Mouse (Mus musculus) midbrain, postnatal 0 days (tissue): Measurements from ENCODE around the gene Chst11. TPM values are rescaled to one million over a fixed set of nuclear protein-coding genes. Genes with fewer than 3 reads are reported as not detected.

Source experiments
- ATAC-seq: fragments of 200-750 bp; cut with Nextera tagmentation; 2 replicates; pipeline ENCODE4 v1.8.0; 2017; ENCODE audit warnings: moderate number of reproducible peaks, mild to moderate bottlenecking, moderate TSS enrichment, moderate library complexity; ENCODE audit not compliant: low FRiP score
- DNase-seq: peaks from one replicate; pipeline ENCODE4 v3.0.0-alpha.2; 2015; ENCODE audit warnings: low spot score
- H3K27ac ChIP-seq: fragments of 300-500 bp; sonication (generic); 2 replicates; pipeline ENCODE4 v1.5.1; 2014; ENCODE audit warnings: low read depth, mild to moderate bottlenecking, low read length, mixed read lengths
- H3K27me3 ChIP-seq: fragments of 300-500 bp; sonication (generic); 2 replicates; pipeline ENCODE4 v1.6.1; 2014; ENCODE audit warnings: low read length, control low read depth, mixed read lengths; ENCODE audit not compliant: insufficient read depth
- H3K36me3 ChIP-seq: fragments of 300-500 bp; sonication (generic); 2 replicates; pipeline ENCODE4 v1.6.1; 2014; ENCODE audit warnings: low read length, control low read depth, mixed read lengths; ENCODE audit not compliant: insufficient read depth
- H3K4me1 ChIP-seq: fragments of 300-500 bp; sonication (generic); 2 replicates; pipeline ENCODE4 v1.6.1; 2014; ENCODE audit warnings: mild to moderate bottlenecking, control low read depth, antibody characterized with exemption, low read length, mixed read lengths; ENCODE audit not compliant: insufficient read depth
- H3K4me2 ChIP-seq: fragments of 300-500 bp; sonication (generic); 2 replicates; pipeline ENCODE4 v1.6.1; 2014; ENCODE audit warnings: low read depth, mild to moderate bottlenecking, low read length, mixed read lengths; ENCODE audit not compliant: poor library complexity, severe bottlenecking
- H3K4me3 ChIP-seq: fragments of 300-500 bp; sonication (generic); 2 replicates; pipeline ENCODE4 v1.5.1; 2014; ENCODE audit warnings: low read depth, mild to moderate bottlenecking, low read length, moderate library complexity
- H3K9ac ChIP-seq: fragments of 300-500 bp; sonication (generic); replicated peaks from 2 replicates; pipeline ENCODE4 v1.6.1; 2014; ENCODE audit warnings: mild to moderate bottlenecking, low read length, moderate library complexity, mixed read lengths; ENCODE audit not compliant: poor library complexity, severe bottlenecking
- H3K9me3 ChIP-seq: fragments of 300-500 bp; sonication (generic); 2 replicates; pipeline ENCODE4 v1.6.1; 2016; ENCODE audit warnings: low read length, control low read depth
- CTCF ChIP-seq: IDR thresholded peaks from 2 replicates; pipeline ENCODE4 v1.5.1; 2016; ENCODE audit warnings: antibody characterized with exemption, mild to moderate bottlenecking
- WGBS: fragments of 180-500 bp; shearing (Covaris S2); extraction: QIAGEN DNeasy Blood & Tissue Kit; methylation state at CpG from one replicate; pipeline ENCODE4 v1.1.7; 2014; 5-methylcytosine and 5-hydroxymethylcytosine counted together
- polyA plus RNA-seq: library from polyadenylated mRNA; unstranded; fragments of >200 nt; fragmentation: Nextera tagmentation; extraction: Ambion mirVana; gene quantifications from 2 replicates; pipeline ENCODE4 v1.2.1, GENCODE M21; 2015
- total RNA-seq: library from RNA; depleted of rRNA; stranded (reverse); fragments of >200 nt; gene quantifications from 2 replicates; pipeline ENCODE4 v1.2.3, GENCODE M21; 2014

Chst11 gene
- total and polyA plus RNA-seq, 2 experiments from 2014 or later: 2.8 to 20.5 TPM

DNA sequence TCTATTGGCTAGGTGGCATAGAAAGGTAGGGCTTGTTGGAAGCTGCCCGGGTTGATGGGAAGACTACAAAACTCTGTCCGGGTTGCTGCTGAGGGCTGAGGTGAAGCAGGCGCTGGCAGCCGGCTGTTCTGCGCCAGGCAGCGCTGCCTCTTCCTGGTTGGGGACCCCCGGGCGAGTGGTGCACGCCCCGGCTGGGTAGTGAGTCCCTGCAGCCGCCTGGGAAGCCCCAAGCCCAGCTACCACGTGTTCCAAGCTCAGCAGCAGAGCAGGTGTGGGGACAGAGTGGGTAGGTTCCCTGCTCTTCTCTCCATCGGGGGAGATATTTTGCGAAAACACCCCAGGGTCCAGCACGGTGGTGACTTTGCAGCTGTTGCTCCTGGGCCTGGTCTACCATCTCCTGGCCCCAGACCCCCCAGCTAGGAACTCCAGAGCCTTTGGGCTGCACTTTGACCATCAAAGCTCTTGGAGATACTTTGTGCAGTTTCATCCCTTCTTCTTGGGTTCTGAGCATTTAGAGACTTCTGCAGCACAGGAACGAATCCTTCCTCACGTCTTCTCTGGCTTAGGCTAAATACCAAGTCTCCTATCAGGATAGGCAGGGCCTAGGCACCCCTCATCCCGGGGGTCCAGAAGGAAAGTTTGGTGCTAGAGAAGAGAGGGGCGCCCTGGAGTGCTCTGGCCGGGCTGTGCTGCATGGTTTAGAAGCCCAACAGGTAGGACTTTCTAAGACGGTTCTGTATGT, 1.1 kb downstream of the Chst11 start:
- H3K4me2 ChIP-seq: peak overlapping the region; percentile 95
- no peaks in the 10 kb centered on the region for H3K36me3 ChIP-seq
- DNase-seq: peak; percentile 8
- no peaks in the 10 kb centered on the region for H3K27me3 ChIP-seq
- no peak for TF ChIP-seq CTCF
- ATAC-seq: no peak
- H3K4me3 ChIP-seq: peak overlapping the region; percentile 85
- no peaks in the 10 kb centered on the region for H3K9me3 ChIP-seq
- H3K9ac ChIP-seq: peak overlapping the region; percentile 69
- H3K27ac ChIP-seq: peak overlapping the region; percentile 82
- peaks cover 11% of the 10 kb centered on the region for H3K4me1 ChIP-seq
- WGBS: 3% methylated on average over 21 of the region's 21 CpGs

DNA sequence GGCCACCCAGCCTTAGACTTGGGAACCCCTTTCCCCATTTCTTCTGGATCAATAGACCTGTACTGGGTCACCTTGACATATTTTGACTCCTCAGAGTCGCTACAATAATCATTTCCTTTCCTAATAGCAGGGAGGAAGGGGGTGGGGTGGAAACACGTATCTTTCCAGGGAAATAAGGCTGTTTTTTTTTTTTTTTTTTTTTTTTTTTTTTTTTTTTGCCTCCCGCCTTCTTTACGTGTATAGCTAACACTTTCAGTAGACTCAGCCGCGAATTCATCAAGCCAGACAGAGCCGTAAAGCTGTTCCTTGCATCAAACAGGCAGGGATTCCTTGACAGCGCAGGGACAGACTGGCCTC, 1.7 kb downstream of the Chst11 start:
- H3K4me1 ChIP-seq: peaks cover 11% of the 10 kb centered on the region
- peak overlapping the region; percentile 69; the same call in 1 of the 2 replicates for H3K9ac ChIP-seq
- peak overlapping the region; percentile 95 for H3K4me2 ChIP-seq
- 10% methylated on average over 8 of the region's 8 CpGs for WGBS
- ATAC-seq: no peak
- no peaks in the 10 kb centered on the region for H3K9me3 ChIP-seq
- no peak for DNase-seq
- TF ChIP-seq CTCF: no peak
- no peaks in the 10 kb centered on the region for H3K36me3 ChIP-seq
- H3K27me3 ChIP-seq: no peaks in the 10 kb centered on the region
- no peak overlapping the region for H3K27ac ChIP-seq
- H3K4me3 ChIP-seq: peak overlapping the region; percentile 85

DNA sequence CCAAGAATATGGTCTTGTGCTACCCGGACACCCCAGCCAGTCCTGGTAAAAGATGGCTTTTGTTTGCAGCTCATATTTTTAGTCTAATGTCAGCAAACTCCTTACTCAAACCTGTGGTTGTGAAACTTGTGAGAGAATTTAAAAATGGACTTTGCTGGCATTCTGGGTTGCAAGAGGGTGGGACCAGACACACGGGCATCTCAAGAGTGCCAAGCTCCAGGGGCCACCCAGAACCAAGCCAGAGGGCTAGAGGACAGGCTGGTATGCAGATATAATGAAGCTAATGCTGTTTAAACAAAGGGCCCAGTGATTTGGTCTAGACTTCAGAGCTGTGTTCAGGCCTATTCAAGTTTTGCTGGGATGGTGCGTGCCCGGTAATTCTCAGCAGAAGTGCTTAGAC, 2.1 kb downstream of the Chst11 start:
- peak overlapping the region; percentile 95 for H3K4me2 ChIP-seq
- TF ChIP-seq CTCF: no peak
- no peaks in the 10 kb centered on the region for H3K36me3 ChIP-seq
- no peaks in the 10 kb centered on the region for H3K9me3 ChIP-seq
- H3K27ac ChIP-seq: no peak overlapping the region
- peaks cover 11% of the 10 kb centered on the region for H3K4me1 ChIP-seq
- ATAC-seq (no peak), DNase-seq (no peak)
- peak overlapping the region; percentile 69; the same call in 1 of the 2 replicates for H3K9ac ChIP-seq
- H3K27me3 ChIP-seq: no peaks in the 10 kb centered on the region
- H3K4me3 ChIP-seq: peak overlapping the region; percentile 85
- WGBS: 48% methylated on average over 4 of the region's 4 CpGs

DNA sequence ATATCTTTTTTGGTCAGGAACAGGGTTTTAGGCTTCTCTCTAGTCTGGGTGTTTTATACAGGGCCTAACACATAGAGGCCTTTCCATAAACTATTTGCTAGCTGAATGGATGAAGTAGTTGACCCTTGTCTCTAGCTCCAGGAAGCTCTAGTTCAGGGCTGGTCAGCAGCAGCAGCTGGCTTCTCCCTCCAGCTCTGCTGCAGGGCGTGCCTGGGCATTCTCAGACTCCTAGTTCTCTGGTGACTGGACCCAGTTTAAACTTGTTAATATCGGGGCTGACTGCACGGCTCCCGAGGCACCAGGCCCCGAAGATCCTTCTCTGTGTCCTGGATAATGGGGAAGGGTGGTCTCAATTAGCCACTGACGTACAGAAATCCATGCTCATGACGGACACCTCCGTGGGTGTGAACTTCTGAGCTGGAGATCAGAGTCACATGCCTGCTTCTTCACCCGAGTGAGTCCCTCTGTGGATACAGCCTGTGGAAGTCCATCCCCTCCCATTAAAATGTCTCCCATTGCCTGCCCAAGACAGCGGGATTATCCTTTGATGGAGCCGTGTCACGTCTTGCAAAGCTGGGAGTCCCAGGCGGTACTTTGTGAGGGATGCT, 4.2 kb downstream of the Chst11 start:
- Histone ChIP-seq H3K27me3 (no peaks in the 10 kb centered on the region), H3K4me1 (peaks cover 11% of the 10 kb centered on the region), H3K4me3 (no peak overlapping the region), H3K9ac (0 out of 2 replicates have a peak overlapping the region, but pooled peaks have one; percentile 19), H3K4me2 (peak overlapping the region; percentile 22; the same call in 1 of the 2 replicates), H3K27ac (no peak overlapping the region), H3K36me3 (no peaks in the 10 kb centered on the region), H3K9me3 (no peaks in the 10 kb centered on the region)
- TF ChIP-seq CTCF: no peak
- ATAC-seq: no peak
- WGBS: 47% methylated on average over 13 of the region's 13 CpGs
- no peak for DNase-seq

DNA sequence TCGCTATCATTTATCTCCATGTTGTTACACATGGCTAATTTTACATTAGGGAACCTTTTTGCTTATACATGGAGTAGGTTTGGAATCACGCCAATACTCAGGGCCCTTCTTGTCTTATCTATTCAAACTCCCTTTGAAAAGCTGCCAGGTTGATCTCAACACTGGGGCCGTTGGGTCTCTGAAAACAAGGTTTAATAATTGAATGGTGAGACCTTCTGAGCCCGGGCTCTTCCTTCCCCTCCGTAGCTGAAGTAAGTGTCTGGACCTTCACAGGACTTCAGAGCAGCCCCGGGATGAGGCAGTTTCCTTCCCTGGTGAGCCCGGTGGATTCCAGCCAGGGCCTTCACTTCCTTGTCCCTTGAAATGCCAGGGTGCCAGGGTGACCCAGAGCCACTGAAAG, 5.6 kb downstream of the Chst11 start:
- H3K27ac ChIP-seq: no peak overlapping the region

More for the DNA sequence above, 5.6 kb downstream of the Chst11 start:
- Histone ChIP-seq H3K9ac (no peak overlapping the region), H3K4me3 (no peak overlapping the region), H3K36me3 (no peaks in the 10 kb centered on the region), H3K9me3 (no peaks in the 10 kb centered on the region), H3K4me2 (no peak overlapping the region), H3K4me1 (peaks cover 11% of the 10 kb centered on the region), H3K27me3 (no peaks in the 10 kb centered on the region)
- no peak for DNase-seq
- no peak for TF ChIP-seq CTCF
- no peak for ATAC-seq
- 48% methylated on average over 7 of the region's 7 CpGs for WGBS
